Mouse (Mus musculus) CH12F3 (cell line): ENCODE measurements around the gene Cldn2.

Experiments used
- in situ Hi-C: fragments of 300-500 bp; cut with MboI; formaldehyde crosslinking; loops from 2 replicates; pipeline ENCODE4 v1.14.3; 2020; ENCODE audit warnings: low sequenced_read_pairs

Gene Cldn2

DNA sequence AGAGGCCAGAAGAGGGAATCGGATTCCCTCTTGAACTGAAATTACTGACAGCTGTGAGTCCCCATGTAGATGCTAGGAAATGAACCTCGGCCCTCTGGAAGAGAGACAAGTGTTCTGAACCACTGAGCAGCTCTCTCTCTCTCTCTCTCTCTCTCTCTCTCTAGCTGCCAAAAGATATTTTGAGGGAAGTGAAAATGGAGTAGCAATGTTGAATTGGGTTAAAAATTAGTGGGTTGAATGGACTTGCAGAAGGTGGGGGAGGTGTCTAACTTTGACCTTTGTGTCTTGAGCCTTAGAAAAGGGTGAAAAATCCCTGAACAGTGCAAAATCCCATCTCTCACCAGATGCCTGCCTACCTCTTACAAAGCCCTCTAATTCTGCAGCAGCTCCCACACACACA lies 6.8 kb downstream of the Cldn2 start:
- in situ Hi-C loops, result no loop called here

DNA sequence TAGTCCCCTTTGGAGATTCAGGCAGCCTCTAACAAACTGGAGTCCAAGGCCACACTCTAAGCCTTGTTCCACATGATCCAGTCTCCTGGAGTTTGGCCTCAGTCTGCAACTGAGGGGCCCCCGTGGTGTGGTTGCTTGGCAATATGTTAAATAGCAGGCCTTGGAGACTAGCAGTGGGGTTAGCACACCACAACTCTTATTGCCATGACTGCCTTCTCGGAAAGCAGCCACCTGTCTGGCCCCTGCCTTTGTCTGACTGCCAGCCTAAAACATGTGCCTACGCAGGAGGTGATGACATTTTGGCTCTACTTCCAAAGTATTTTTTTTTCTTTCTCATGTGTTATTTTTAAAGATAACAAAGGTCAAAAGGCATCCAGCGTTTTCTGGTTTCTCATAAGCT lies 7.5 kb downstream of the Cldn2 start:
- in situ Hi-C loops, result no loop called here

GRCm38 (mm10) chrX:139808501-139808900 lies 7.9 kb downstream of the Cldn2 start:
- in situ Hi-C loops, result no loop called here

DNA sequence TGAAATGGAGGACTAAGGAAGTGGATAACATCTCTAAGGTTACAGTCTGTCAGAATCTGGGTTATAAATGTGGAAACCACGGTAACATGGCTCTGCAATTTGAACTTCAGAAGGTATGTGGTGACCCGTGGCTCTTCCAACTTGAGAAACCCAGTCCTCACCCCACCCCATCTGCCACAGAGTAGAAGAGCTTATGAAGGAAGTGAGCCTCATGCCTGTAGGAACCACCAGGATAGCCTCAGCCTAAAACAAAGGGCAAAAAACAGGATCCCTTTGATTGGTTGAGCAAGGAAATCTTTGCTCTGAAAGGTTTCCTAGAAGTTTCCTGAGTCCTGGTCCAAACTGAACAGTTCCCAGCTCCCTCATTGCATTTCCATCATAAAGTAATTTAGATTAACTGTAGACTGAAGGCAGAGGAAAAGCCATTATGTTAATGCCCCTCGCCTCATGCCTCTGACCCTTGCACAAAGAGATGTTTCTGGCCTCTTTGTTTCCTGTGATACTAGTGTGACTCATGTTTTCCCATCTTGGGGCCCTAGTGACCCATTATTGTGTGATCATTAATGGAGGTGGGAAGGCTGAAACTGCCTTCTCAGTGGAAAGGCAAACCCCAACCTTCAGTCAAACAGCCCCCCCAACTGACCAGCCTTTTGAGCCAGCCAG lies 12.1 kb downstream of the Cldn2 start:
- in situ Hi-C loops, result no loop called here

DNA sequence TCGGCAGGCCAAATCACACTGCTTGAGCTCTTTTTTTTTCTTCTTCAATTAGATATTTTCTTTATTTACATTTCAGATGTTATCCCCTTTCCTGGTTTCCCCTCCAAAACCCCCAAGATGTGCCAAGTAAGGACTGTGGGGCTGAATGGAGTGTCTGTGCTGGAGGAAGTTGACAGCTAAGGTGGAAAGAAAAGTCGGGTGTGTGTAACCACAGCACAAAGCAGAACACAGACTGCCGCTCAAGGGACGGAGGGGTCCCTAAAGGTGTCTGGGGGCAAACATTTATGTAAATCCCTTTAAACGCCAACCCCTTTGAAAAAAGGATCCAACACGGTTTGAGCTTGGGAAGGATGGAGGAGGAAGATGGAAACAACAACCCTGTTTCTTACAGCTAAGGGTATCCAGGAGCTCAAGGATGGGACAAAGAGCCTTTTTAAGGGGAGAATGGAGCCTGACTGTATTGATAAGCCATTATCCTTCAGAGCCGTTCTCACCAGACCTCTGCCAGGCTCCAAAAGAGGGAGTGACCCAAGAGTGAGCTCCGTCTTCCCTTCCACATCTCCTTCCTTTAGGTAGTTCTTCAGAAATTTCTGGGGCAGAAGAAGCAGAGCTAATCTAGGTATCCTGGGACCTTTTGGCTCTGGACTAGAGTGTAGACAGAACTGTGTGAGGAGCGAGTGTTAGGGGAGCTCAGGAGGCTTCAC lies 12.8 kb downstream of the Cldn2 start:
- in situ Hi-C loops, result no loop called here

- in situ Hi-C loops, result no loop called here
These were observed 13.5 kb downstream of the Cldn2 start for GRCm38 (mm10) chrX:139814018-139814635.

DNA sequence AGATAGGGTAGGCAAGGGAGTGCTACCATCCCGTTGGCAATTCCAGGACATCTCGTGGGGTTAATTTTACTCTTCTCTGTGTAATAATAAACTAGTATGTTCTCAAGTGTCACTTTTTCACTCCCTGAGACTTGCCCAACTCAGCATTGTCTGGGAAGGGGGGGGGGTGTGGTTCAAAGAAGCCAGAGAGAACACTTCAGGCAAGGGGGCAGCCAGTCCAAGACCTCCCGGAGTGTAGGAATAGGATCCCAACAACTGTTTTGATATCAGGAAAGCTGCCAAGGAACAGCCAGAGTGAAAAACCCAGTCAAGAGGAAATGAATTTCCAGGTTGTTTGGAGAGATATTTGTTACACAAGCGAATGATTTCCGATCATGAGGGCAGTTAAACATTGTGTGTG lies 14.6 kb downstream of the Cldn2 start:
- in situ Hi-C loops, result no loop called here

DNA sequence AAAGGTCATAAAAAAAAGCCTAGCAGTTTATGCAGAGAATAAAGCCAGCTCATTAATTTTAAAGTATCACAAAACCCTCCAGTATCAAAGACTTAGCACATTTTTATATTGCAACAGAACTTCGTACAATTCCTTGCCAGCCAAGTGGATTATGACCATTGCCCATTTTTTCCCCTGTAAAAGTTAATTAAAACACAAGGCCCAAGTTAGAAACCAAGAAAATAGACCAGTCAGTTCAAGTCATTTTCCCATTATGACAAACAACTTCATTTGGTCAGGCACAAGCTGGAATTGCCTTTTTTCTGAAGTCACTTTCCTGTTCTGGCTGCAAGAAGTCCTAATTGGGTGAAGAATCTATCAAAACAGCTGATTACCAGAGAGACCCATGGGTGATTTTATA lies 24.8 kb downstream of the Cldn2 start:
- in situ Hi-C loops, result no loop called here

GRCm38 (mm10) chrX:139826926-139827325 lies 26.3 kb downstream of the Cldn2 start:
- in situ Hi-C loops, result no loop called here

DNA sequence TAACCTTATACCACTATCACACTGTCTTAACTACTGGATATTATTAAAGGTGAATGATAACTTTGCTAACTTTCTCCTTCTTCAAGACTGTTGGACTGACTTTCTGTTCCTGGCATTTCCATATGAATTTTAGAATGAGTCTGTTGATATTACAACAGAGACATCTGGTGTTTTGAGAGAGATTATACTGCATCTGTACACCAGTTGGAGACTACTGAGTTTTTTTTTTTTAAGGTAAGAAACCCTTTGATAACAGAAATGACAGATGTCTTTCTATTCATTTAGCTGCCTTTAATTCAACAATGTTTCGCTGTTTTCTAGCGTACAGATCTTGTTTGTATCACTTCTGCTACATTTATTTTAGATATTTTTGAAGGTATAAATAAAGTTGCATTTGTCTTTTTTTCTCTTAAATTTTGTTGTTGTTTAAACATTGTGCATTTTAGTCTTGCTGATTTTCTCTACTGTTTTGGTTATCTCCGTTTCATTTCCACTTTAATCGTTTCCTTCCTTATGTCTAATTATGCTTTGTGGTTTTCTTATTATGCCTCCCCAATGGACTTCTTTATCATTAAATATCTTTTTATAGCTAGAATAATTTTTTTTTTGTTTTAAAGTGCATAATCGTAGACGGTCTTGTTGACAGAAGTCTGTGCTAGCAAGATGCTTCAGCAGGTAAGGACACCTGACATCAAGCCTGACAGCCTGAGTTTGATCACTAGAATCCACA lies 27.9 kb downstream of the Cldn2 start:
- in situ Hi-C loops, result no loop called here

DNA sequence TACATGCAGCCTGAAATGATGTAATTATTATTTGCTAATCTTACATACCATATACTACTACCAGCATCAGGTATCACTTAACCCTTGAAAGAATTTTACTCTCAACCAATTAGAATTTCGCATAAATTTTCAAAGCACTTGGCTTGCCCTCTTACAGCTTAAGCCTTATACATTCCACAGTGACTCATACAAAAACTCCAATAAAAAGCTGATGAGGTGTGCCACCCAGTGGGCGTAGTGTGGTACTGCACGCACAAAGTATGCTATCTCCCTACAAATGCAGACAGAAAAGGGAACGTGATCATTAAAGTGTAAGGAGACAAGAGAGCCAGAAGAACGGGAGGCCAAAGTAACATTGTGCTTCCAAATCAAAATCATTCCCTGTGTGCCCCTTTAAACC lies 31.8 kb downstream of the Cldn2 start:
- in situ Hi-C loops, result no loop called here

DNA sequence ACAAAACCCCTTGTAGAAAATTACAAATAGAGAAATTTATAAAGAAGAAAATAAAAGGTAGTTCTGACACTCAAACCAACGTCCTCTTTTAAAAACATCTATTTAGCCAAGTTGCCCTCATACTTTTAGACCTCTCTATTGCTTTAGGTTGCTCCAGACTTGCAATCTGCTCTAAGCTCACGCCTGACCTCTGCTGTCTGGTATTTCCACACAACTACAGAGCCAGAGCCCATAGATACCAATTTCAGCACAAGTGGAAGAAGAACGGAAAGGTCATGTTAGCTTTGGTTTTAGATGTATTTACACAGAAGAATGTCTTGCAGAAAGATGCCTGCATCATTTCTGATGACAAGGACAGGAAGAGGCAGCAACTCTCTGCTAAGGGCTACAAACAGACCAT lies 38.4 kb downstream of the Cldn2 start:
- in situ Hi-C loops, result no loop called here

DNA sequence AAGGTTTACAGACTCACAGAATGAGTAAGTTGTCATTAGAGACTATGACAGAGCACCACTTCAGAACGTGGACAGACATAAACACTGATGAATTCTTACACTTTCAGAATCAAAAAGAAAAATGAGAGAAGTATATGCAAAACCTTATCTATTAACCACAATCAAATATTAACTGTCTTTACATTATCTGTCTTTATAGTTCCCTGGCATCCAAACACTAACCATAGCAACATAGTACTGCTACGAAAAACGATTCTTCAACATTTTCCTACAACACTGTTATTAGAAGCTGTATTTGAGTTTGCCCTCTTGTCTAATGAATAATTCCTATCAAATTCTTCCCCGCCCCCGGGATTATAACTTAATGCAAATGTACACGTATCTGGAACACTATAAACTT lies 40.5 kb downstream of the Cldn2 start:
- in situ Hi-C loops, result no loop called here

GRCm38 (mm10) chrX:139854795-139855194 lies 54.2 kb downstream of the Cldn2 start:
- in situ Hi-C loops, result no loop called here

DNA sequence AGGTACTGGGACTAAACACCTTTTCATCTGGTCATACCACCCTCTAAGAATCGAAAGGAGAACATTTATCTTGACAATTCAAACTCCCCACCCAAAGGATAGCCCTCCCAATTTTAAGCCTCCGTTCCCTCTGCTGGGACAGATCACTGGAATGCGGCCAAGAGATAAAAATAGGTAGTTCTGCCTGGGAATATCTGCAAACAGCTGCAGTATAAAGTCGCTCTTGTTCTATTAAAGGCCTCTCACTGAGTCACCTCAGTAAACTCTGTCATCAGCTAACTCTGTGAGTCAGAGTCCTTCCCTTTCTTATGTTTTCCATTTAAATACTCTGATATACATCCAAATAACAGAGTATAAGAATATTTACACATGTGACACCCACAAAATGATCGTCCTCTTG lies 58.8 kb downstream of the Cldn2 start:
- in situ Hi-C loops, result no loop called here
